Mouse (Mus musculus): Measurements from ENCODE around the gene Lmo1. TPM values are rescaled to one million over a fixed set of nuclear protein-coding genes. Genes with fewer than 3 reads are reported as not detected.
A peak's percentile ranks its signal among the peaks of the same experiment; 100 is the strongest.
"Not testable (repeated sequence)": the region's sequence is repeated elsewhere in the genome, so short reads cannot be mapped to it uniquely, and the experiment has no call there.

Lmo1 gene
- polyA plus RNA-seq, 1 experiment from 2014 or later = 59.5 TPM

DNA sequence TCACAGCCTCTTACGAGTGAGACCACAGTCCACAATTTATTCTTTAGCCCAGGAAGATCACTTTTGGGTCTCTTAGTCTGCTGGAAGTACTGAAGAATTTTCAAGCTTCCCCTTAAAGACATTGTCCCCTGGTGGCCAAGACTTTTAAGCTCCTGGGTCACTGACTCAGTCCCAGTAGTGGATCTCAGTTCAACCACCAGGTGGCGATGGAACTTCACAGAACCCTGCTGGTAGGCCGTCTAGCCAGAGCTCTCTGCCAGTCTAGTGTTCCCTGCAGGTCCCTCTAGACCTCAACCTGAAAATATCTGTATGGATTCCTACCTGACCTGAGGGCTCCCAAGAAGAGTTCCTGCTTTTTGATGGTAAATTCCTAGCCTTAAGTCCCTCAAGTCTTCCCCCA is 35.6 kb downstream of the Lmo1 start:
- WGBS = 6% methylated on average over 3 of the region's 3 CpGs
- no peaks in the 10 kb centered on the region for H3K9me3 ChIP-seq
- H3K4me3 ChIP-seq = no peak overlapping the region
- no peak overlapping the region for H3K27ac ChIP-seq (replicated peaks)
- no peaks in the 10 kb centered on the region for H3K36me3 ChIP-seq
- peaks cover 5% of the 10 kb centered on the region; the same call in 1 of the 2 replicates for H3K27me3 ChIP-seq
- no peak overlapping the region for H3K4me2 ChIP-seq
- H3K4me1 ChIP-seq (replicated peaks) = peaks cover 14% of the 10 kb centered on the region
- peak; percentile 74; the same call in 1 of the 2 replicates for ATAC-seq (ENCODE audit: low FRiP score, low read depth)
- H3K9ac ChIP-seq = no peak overlapping the region

DNA sequence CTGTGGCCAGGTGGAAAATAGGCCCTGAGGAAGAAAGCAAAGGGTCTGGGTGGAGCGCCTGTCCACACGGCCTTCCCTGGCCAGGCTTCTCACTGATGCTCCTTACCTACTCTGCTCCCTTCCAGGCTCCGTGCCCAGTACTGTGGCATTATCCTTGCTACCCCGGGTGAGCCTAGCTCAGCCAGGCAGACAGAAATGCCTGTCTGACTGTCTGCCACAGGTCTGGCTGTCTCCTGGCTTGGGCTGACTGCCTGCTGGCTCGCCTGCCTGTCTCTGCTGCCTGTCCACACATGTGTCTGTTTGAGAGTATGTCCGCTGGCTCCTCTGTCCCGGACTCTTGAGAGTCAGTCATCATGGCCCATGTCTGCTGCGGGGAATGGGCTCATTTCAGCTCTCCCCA is 37.6 kb downstream of the Lmo1 start:
- no peak overlapping the region for H3K4me2 ChIP-seq
- H3K4me3 ChIP-seq = no peak overlapping the region
- no peaks in the 10 kb centered on the region for H3K36me3 ChIP-seq
- WGBS = 82% methylated on average over 8 of the region's 8 CpGs
- H3K4me1 ChIP-seq (replicated peaks) = peaks cover 9% of the 10 kb centered on the region
- H3K27ac ChIP-seq (replicated peaks) = no peak overlapping the region
- H3K27me3 ChIP-seq = no peaks in the 10 kb centered on the region
- no peaks in the 10 kb centered on the region for H3K9me3 ChIP-seq
- no peak overlapping the region for H3K9ac ChIP-seq
- no peak for ATAC-seq (ENCODE audit: low FRiP score, low read depth)

DNA sequence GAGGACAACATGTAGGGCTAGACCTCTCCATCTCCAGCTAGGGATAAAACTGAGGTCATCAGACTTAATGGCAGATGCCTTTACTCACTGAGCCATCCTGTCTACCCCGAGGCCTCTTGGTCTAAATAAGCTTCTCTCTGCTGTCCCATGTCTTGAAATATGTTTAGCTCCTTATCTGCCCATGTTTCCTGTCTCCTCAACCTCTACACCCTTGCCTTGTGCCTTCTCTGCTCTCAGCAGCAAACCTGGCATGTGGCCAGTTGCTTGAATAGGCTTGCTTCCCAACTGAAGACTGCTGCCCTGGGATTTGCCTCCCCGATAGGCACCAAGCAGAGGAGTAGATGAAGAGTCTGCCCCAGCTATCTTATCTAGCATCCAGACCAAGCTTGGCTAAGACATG is 43.4 kb downstream of the Lmo1 start:
- H3K9ac ChIP-seq = no peak overlapping the region

DNA sequence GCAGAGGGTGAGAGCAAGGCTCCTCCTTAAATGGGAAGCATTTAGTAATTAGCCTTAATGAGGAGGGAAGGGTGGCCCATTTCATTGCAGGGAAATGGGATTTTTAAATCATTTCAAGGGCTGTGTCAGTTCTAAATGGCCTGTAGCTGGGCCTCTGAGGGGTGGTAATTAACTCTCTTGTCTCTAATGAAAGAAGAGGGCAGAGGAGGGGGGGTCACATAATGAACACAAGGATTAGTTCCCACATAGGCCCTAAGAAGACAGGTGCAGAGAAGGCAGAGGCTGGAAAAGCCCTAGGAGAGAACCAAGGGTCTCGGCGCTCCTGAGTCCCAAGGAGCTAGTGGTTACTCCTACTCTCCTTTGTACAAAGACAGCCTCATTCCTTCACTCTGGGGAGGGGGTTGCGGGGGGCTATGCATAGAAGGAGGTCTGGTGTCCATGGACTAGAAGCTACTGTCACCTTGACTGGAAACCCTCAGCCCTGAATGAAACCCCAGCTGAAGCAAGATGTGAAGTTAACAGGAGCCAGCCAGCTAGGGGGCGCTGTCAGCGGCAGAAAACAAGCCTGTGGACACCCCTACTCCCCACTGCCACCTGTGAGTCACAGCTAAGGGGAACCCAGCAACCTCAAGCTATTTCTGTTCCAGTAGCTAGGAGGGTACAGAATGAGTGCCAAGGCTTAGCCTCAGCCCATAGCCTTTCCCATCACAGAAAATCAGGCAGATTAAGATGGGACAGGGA is 44.9 kb downstream of the Lmo1 start:
- no peak overlapping the region for H3K4me2 ChIP-seq
- no peak overlapping the region for H3K9ac ChIP-seq
- no peaks in the 10 kb centered on the region for H3K27me3 ChIP-seq
- no peaks in the 10 kb centered on the region for H3K9me3 ChIP-seq
- no peaks in the 10 kb centered on the region for H3K36me3 ChIP-seq
- ATAC-seq (ENCODE audit: low FRiP score, low read depth) = 0 out of 2 replicates have a peak, but pooled peaks have one; percentile 40
- no peak overlapping the region for H3K4me3 ChIP-seq
- H3K27ac ChIP-seq (replicated peaks) = no peak overlapping the region
- 78% methylated on average over 5 of the region's 5 CpGs for WGBS
- no peaks in the 10 kb centered on the region for H3K4me1 ChIP-seq (replicated peaks)

More for the DNA sequence above, 43.4 kb downstream of the Lmo1 start:
- H3K4me1 ChIP-seq (replicated peaks) = no peaks in the 10 kb centered on the region
- WGBS = 61% methylated on average over 2 of the region's 2 CpGs
- no peaks in the 10 kb centered on the region for H3K9me3 ChIP-seq
- H3K4me3 ChIP-seq = no peak overlapping the region
- no peak overlapping the region for H3K27ac ChIP-seq (replicated peaks)
- ATAC-seq (ENCODE audit: low FRiP score, low read depth) = no peak
- H3K27me3 ChIP-seq = no peaks in the 10 kb centered on the region
- H3K4me2 ChIP-seq = no peak overlapping the region
- H3K36me3 ChIP-seq = no peaks in the 10 kb centered on the region

DNA sequence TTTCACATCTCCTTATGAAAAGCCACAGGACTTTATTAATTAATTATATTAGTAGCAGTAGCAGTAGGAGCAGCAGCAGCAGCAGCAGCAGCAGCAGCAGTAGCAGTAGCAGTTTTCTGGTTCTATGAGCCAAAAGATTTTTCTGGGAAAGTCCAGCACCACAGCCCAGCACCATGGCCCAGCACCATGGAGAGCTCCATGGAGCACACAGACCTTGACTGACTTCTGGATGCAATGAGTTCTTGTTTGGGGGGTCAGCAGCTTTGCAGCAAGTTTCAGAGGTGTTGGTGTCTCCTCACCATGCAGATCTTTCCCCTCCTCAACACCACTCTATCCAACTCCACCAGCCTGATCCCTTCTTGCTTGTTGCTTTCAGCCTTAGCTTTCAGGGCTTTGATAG is 45.6 kb downstream of the Lmo1 start:
- Histone ChIP-seq H3K4me3 (no peak overlapping the region), H3K9me3 (no peaks in the 10 kb centered on the region), H3K27me3 (no peaks in the 10 kb centered on the region), H3K36me3 (no peaks in the 10 kb centered on the region), H3K4me1 (replicated peaks) (no peaks in the 10 kb centered on the region), H3K4me2 (no peak overlapping the region), H3K9ac (no peak overlapping the region), H3K27ac (replicated peaks) (no peak overlapping the region)
- no peak for ATAC-seq (ENCODE audit: low FRiP score, low read depth)

DNA sequence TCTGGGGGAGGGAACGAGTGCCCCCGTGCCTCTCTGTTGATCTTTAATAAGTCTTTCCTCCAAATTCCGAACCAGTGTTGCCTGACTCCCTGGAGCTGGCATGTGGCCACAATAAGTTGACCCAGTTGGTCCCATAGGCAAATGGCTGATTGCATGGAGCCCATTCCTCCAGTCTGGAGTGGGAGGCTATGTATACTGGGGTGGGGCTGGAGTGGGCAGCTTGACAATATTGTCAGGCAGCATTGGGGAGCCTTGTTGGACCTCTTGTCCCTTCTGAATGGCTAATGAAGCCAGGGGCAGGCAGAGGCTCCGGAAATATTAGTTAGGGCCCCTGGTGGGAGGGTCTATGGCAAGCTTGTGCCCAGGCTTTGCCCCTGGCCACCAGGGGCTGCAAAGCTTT is 59.1 kb downstream of the Lmo1 start:
- no peaks in the 10 kb centered on the region for H3K9me3 ChIP-seq
- 24% methylated on average over 4 of the region's 4 CpGs for WGBS
- no peak overlapping the region for H3K4me2 ChIP-seq
- peak; percentile 57 for ATAC-seq (ENCODE audit: low FRiP score, low read depth)
- H3K9ac ChIP-seq = no peak overlapping the region
- H3K27ac ChIP-seq (replicated peaks) = peak overlapping the region; percentile 26
- H3K4me1 ChIP-seq (replicated peaks) = peaks cover 19% of the 10 kb centered on the region
- H3K27me3 ChIP-seq = no peaks in the 10 kb centered on the region
- H3K36me3 ChIP-seq = no peaks in the 10 kb centered on the region
- H3K4me3 ChIP-seq = no peak overlapping the region

DNA sequence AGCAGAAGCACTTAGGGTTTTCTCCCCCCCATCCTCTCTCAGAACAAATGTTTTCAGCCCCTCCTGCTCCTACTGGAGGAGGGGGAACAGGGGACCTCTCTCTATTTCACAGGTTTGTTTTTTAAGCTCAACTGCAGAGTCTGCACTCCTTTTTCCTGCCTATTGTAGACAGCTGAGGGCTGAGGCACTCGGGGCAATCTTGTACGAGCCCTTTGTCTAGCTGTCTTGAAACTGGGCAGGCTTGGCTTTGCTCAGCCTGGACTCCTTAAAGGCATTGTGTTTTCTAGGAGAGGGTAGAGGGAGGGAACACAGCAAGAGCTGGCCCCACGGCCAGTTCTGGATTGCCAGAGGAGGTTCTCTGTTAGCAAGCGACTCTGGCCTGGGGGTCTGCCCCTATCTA is 59.5 kb downstream of the Lmo1 start:
- peaks cover 23% of the 10 kb centered on the region for H3K4me1 ChIP-seq (replicated peaks)
- H3K27ac ChIP-seq (replicated peaks) = peak overlapping the region; percentile 26; the same call in 1 of the 2 replicates
- ATAC-seq (ENCODE audit: low FRiP score, low read depth) = peak; percentile 80
- not testable (repeated sequence) for H3K9ac ChIP-seq, H3K27me3 ChIP-seq, H3K4me3 ChIP-seq, H3K4me2 ChIP-seq, H3K36me3 ChIP-seq, H3K9me3 ChIP-seq
- WGBS = 14% methylated on average over 1 of the region's 4 CpGs

DNA sequence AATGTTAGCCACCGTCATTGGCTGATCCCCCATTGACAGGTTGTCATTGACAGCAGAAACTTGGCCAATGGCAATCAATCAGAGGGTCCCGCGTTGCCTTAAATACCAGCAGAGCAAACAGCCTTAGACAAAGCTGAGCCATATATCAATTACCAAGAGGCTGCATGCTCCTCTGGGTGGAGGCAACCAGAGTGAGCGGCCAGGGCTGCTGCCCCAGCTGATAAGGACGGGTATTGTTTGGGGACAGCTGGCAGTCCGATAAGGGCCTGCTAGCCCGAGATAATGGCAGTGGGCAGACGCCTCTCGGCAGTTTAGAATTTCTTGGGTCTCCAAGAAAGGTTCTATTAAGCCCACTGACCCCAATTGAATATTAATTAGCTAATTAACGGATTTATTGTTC is 60.1 kb downstream of the Lmo1 start:
- 10% methylated on average over 10 of the region's 10 CpGs for WGBS
- Histone ChIP-seq H3K27ac (replicated peaks) (peak overlapping the region; percentile 54), H3K4me1 (replicated peaks) (peaks cover 27% of the 10 kb centered on the region), H3K9ac (no peak overlapping the region), H3K27me3 (no peaks in the 10 kb centered on the region), H3K9me3 (no peaks in the 10 kb centered on the region), H3K4me3 (no peak overlapping the region), H3K4me2 (no peak overlapping the region), H3K36me3 (no peaks in the 10 kb centered on the region)
- peak; percentile 72 for ATAC-seq (ENCODE audit: low FRiP score, low read depth)

DNA sequence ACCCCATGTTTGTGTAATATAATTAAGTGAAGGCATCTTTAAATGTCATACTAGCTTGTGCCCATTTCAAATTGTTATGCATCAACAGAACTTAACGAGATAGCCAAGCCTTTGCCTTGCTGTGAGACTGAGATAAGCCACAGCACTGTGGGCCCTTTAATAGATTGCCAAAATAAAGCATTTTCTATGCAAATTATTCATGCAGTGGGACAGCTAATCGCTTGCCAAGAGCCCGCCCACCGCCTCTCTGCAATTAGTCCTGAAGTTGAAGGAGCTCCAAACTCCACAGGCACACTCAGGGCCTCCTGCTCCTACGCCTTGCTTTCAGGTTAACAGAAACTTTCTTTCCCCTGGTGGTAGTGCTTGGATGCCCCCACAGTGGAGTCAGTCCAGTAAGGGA is 64.0 kb downstream of the Lmo1 start:
- peak; percentile 42 for ATAC-seq (ENCODE audit: low FRiP score, low read depth)
- Histone ChIP-seq H3K27ac (replicated peaks) (peak overlapping the region; percentile 45; the same call in 1 of the 2 replicates), H3K36me3 (no peaks in the 10 kb centered on the region), H3K4me3 (no peak overlapping the region), H3K4me2 (no peak overlapping the region), H3K9me3 (no peaks in the 10 kb centered on the region), H3K4me1 (replicated peaks) (peaks cover 23% of the 10 kb centered on the region), H3K9ac (no peak overlapping the region), H3K27me3 (no peaks in the 10 kb centered on the region)
- WGBS = 36% methylated on average over 5 of the region's 5 CpGs

DNA sequence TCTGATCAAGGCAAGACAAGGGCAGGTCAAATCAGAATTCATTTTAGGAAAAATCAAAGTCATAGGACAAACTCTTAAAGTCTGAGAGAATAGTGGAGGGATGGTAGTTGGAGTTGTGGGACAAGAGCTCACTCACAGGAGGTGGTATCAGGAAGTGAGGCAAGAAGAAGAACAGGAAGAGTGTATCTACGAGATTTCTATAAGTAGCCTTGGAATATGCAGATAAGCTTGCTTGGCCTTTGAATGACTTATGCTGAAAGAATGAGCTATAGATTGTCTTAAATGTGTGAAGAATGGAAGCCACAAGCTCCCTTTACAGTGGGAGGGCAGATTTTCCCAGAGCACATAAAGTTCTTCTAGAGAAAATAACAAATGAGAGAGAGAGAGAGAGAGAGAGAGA is 70.1 kb downstream of the Lmo1 start:
- Histone ChIP-seq H3K9me3 (no peaks in the 10 kb centered on the region), H3K27me3 (no peaks in the 10 kb centered on the region), H3K4me2 (no peak overlapping the region), H3K27ac (replicated peaks) (no peak overlapping the region), H3K36me3 (no peaks in the 10 kb centered on the region), H3K9ac (no peak overlapping the region), H3K4me3 (no peak overlapping the region), H3K4me1 (replicated peaks) (no peaks in the 10 kb centered on the region; the same call in 1 of the 2 replicates)
- ATAC-seq (ENCODE audit: low FRiP score, low read depth) = no peak
- 68% methylated on average over 1 of the region's 1 CpGs for WGBS

DNA sequence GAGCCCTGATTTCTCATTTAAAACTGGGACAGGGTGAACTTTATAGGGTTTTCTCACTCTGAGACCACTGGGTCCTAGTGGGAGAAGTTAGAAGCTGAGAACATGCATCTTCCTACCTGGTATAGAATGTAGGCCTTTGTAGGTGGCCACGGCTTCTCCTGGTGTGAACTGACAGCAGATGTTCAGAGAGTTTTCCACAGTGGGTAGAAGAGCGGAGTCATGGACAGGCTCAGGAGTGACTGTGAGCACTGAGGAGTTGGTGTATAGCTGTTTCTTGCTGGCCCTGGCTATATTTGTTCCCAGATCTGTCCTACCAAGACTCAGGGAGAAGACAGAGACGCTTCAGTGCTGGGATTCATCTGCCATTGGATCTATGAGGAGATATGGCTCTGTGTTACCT is 73.8 kb downstream of the Lmo1 start:
- WGBS = 85% methylated on average over 3 of the region's 3 CpGs
- no peaks in the 10 kb centered on the region for H3K27me3 ChIP-seq
- no peak for ATAC-seq (ENCODE audit: low FRiP score, low read depth)
- no peak overlapping the region for H3K9ac ChIP-seq
- H3K36me3 ChIP-seq = no peaks in the 10 kb centered on the region
- H3K4me2 ChIP-seq = no peak overlapping the region
- no peak overlapping the region for H3K4me3 ChIP-seq
- no peaks in the 10 kb centered on the region for H3K4me1 ChIP-seq (replicated peaks)
- H3K9me3 ChIP-seq = no peaks in the 10 kb centered on the region
- H3K27ac ChIP-seq (replicated peaks) = no peak overlapping the region

DNA sequence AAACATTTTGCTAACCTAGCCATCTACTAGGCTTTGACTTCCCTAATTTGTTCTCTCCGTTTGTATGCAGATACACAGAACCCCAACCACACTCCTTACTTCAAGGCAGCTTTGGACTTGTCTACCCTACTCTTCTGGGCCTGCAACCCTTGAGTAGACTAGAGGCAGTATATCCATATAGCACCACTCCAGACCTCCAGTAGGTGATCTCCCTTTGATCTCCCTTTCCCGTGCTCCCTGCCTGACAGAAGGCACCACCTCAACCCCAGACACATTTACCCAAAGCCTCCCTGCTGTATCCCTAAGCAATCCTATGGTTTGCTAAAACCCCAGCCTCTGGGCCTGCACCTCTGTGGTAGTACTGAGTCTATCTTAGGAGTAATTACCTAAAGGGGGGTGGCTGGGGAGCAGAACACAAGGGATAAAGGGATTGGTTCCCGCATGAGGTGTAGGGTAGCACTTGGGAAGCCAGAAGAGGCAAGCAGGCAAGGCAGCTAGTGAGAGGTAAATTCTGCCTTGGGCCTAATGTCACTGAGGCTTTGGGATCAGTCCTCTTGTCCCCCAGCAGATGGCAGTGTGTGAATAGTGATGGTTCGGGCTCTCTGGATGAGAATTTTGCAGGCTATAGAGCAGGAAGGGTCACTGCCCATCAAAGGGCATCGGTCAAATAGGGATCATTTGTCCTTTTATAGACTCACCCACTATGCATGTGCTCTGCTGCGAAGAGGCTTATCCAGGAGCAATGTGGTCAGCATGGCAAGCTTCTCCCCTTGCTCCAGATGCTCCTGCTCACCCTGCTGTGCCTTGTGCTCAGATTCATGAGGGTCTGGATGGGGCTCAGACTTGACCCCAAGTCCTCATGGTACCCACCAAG is 76.6 kb downstream of the Lmo1 start:
- Histone ChIP-seq H3K27me3 (no peaks in the 10 kb centered on the region), H3K9me3 (no peaks in the 10 kb centered on the region)

More for the DNA sequence above, 76.6 kb downstream of the Lmo1 start:
- H3K36me3 ChIP-seq = no peaks in the 10 kb centered on the region
- no peaks in the 10 kb centered on the region for H3K4me1 ChIP-seq (replicated peaks)
- no peak overlapping the region for H3K4me3 ChIP-seq
- ATAC-seq (ENCODE audit: low FRiP score, low read depth) = peak; percentile 66
- no peak overlapping the region for H3K27ac ChIP-seq (replicated peaks)
- H3K4me2 ChIP-seq = no peak overlapping the region
- WGBS = 31% methylated on average over 6 of the region's 6 CpGs
- no peak overlapping the region for H3K9ac ChIP-seq
